Mouse (Mus musculus) heart, postnatal 4 days (tissue): Measurements from ENCODE around the gene Magi2. TPM values are rescaled to one million over a fixed set of nuclear protein-coding genes. Genes with fewer than 3 reads are reported as not detected.

Experiments
- DNase-seq: peaks from one replicate; pipeline ENCODE4 v3.0.0; 2021
- total RNA-seq, 2 experiments: library from RNA; stranded (reverse); gene quantifications; 2 replicates each; pipeline ENCODE4 v1.2.3; 2021

The Magi2 gene
- total RNA-seq, 2 experiments from 2014 or later: 2.0 to 3.8 TPM

DNA sequence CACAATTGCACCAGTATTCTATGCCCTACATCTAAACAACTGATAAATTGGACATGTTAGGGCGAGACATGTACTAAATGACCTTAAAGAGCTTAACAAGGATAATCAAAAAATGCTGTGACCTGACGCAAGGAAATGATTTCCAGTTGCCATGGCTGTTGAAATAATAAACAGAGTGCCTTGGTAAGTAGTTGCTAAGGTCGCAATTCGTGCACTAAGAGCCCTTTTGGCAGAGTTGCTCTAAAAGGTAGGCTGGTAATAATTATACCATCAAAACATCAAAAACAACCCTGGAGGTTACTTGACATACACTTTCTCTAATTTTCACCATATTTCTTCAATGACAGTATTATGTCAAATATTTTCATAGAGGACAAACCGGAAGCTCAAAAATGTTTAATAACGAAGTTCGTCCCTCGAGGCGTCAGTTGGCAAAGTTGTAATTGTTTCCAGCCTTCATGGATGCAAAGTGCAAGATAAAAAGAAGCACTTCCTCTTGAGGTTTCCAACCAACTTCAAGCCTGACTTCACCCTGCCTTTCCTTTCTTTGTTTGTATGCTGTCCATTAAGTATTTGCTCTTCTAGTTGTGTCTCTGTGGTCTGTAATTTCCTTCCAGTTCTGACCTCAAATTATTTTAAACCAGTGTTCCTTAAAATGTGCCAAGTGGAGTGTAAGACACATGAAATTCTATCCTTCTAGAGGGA lies 853.9 kb downstream of the Magi2 start:
- no peak for DNase-seq

GRCm38 (mm10) chr5:20082368-20082767 lies 855.5 kb downstream of the Magi2 start:
- no peak for DNase-seq

DNA sequence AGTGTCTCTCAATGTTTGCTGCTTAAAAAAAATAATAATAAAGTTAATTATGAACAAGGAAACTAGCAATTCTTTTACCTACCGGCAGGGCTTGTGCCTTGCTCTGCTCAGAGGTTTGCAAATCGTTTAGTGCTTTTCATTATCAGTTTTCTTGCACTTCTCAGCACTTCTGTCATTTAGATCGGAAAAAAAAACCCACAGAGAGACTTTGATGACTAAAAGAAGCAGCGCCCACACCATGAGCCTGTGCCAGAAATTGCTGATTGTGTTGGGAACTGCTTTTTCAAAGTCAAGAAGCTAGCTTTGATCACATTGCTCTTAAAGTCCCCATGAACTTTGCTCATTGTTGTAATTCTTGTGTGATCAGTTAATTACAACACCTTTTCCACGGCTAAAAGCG lies 860.2 kb downstream of the Magi2 start:
- DNase-seq: no peak

DNA sequence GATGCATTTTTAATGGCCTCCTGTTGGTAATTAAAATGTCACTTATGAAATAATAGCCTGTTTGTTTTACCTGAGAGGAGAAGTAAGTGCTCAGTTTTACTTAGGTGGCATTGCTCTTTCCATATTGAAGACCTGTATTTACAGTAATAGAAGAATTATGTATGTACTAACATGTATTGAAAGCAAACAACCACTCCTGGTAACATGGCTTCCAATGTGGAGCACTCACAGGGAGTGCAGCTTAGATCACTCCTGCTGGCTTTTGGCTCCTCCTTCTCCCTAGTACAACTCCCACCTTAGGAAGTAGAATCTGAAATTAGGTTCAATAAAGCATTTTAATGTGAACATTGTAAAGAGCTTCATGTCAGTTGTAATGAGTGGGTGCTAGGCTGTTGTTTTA lies 877.0 kb downstream of the Magi2 start:
- DNase-seq: no peak

- no peak for DNase-seq
Measured at GRCm38 (mm10) chr5:20104496-20104895, 877.7 kb downstream of the Magi2 start.

DNA sequence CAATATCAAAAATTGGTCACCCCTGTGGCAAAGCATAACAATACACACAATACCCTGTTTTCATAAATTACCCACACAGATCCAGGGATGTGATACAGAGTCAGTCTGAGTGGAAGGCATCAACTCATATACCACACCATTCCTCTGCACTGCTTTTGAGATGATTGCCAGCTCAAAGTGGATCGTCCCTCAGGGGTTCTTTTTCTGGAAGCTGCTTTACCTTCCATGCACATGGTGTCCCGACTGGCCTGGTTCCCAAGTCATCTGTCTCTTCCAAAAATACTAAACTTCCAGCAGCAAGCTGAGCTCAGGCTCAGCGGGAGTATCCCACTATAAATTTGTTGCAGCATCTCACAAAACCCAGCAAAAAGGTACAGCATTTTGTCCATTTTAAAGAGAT lies 882.7 kb downstream of the Magi2 start:
- DNase-seq: no peak

GRCm38 (mm10) chr5:20117156-20117555 lies 890.3 kb downstream of the Magi2 start:
- no peak for DNase-seq

DNA sequence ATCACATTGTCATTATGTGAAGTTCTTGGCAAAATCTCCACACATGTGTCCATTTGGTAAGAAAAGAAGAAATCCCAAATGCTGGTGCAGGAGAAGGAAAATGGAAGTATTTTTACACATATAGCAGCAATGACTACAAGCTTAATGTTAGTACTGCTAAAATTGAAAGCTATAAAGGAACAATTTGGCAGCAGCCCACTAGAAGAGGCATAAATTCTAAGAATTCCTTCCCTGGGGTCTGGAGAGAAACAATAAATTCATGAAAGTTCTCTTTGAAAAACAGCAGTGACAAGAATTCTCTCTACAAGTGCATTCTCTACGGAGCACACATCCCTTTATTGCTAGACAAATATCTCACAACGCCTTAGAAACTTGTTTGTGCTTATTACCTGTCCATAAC lies 913.4 kb downstream of the Magi2 start:
- DNase-seq: no peak

DNA sequence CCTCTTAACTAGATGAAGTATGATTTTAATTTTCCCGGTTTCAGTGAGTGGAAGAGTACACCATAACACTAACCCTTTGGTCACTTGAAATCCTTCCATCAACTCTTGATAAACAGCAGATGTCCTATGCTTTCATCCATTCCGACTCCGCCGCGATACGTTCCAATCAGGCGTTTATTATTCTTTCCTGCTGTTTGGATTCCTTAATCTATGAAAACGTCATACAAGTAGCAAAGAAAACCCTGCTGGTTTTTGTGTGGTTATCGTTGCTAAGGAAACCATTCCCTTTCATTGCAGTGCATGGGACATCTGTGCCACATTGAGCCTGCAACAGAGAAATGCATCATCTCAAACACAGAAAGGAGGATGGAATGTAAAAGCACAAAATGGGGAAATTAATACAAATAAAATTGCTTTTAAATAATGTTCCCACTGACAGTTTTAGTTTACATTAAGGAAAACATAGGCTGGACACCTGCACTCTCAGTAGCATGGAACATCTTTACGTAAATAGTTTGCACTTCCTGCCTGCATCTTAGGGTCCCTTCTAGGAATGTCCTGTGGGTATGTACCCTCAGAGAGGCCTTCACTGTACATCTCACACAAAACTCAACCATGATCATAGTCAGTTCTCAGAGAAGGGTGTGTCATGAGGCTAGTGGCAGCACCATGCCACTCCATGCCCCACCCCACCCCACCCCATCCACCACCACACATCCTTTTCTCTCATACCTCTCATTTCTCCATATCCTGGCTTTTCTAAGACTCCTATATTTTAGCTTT lies 914.0 kb downstream of the Magi2 start:
- DNase-seq: no peak

GRCm38 (mm10) chr5:20153359-20154125 lies 926.7 kb downstream of the Magi2 start:
- no peak for DNase-seq

DNA sequence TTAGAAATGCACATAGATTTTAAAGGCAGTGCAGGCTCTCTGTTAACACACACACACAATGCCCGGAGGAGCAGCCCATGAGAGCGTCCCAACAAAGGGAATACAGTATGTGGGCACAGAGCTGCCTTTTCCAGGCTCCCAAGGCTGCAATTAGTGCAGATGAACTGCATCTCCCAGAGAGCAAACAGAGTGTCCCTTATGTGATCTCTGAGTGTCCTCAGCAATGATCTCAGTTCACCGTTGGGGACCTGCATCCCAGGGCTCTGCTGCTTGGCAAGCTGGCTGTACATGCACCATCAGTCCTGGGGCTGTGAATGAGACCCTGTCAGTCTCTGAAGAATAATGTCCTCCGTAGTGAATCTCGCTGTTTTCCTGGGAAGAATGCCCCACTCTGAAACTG lies 969.9 kb downstream of the Magi2 start:
- DNase-seq: no peak

DNA sequence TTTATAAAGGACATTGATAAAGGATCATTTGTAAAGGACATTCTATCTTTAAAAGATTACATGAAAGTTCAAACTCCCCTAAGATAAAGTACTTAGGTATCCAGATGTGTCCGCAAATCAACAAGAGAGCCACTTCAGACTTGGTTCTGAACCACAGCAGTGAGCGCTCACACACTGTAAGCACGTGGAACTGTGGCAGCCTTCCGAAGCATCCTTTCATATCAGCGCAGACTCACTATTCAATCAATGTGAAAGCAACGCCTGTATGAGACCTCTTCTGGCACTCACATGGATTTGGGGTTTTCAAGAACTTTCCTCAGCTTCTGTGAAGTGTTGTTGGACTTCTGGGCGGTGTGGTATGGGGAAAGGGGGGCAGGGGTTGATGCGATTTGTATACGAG lies 970.6 kb downstream of the Magi2 start:
- DNase-seq: no peak

GRCm38 (mm10) chr5:20201348-20201747 lies 974.5 kb downstream of the Magi2 start:
- no peak for DNase-seq

DNA sequence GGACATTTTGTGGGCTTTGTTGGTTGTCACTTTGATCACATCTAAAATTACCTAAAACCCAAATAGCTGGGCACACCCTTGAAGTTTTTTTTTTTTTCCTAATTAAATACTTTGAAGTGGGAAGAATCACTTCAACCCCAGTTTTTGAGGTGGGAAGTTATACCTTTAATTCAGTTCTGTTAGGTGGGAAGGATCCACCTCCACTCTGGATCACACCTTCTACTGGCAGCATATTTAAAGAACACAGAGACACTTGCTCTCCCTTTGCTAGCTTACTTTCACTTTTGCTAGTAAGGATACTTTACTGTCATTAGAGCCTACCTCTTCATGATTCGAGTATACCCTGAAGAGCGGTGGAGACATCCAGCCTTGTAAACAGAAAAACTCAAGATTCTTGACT lies 981.3 kb downstream of the Magi2 start:
- no peak for DNase-seq

DNA sequence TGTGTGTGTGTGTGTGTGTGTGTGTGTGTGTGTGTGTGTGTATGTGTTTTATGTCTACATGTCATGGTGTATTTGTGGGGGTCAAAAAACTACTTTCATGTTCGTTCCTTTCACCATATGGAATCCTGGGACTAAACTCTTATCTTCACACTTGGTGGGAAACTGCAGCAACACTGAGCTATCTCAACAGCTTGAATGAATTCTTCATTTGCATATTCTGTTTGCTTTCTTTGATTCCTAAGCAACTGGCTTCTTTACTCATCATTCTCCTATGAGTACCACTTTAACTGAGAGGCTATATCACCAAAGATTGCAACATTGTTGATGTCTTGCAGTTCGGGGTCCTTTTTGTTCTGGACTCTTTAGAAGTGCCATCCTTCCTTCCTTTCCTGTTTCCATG lies 986.5 kb downstream of the Magi2 start:
- no peak for DNase-seq

DNA sequence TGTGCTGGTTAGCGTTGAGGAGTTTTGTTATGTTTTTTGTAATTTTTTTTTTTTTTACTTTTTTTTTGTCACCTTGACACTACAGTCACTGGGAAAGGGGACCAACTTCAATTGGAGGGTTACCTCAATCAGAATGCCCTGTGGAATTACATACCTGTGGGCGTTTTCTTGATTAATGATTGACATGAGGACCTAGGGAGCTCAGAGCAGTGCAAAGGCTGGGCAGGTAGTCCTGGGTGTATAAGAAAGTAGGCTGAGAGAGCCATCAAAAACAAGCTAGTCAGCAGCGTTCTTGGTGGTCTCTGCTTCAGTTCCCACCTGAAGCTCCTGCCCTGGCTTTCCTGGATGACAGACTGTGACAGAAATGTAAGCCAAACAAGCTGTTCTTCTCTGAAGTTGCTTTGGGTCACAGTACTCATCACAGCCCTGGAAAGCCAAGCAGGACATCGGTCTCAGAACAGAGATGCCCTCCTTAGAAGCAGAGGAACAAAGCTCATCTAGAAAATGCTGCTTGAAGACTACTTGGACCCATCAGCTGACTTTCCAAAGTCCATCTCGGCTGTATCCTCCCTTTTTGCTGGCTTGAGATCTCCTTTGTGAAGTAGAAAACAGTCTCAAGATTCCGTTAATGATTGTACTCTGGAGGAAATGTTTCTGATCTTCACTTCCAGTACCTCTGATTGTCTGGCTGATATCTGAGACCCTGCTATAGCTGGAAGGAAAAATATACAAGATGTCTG lies 999.8 kb downstream of the Magi2 start:
- DNase-seq: no peak

DNA sequence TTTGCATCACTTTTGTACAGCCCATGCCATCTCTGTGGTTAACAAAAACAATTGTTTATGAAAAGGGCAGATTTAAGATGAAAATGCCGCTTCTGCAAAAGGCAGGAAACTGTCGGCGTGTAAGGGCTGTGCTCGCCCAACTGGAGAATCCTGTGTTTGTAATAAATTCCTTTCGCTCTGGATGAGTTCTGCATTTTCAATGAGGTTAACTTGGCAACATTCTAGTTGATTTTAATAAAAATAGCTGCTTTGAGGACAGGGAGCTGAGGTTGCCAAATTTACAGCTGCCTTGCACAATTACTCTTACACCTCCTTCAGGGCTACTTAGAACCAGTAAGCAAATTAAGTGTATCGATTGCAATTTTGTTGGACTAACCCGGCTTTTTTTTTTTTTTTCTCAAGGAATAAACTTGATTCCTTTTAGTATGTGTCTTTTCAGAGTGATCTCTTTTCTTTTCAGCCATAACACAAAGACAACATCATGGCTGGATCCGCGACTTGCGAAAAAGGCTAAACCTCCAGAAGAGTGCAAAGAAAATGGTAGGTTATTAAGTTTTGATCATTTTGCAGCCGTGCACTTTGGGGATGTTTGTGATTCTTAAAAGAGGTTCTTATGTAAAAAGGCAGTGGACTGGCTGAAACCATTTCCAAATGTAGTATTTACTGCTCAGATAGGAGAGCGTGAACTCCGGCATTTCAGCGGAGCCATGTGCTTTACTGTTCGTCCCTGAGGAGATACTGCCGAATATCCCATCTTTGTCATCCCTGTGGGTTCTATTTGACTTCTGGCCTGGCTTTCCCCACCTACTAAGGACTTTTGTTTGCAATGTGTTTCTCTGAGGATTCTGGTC lies 1001.3 kb downstream of the Magi2 start:
- DNase-seq: no peak

DNA sequence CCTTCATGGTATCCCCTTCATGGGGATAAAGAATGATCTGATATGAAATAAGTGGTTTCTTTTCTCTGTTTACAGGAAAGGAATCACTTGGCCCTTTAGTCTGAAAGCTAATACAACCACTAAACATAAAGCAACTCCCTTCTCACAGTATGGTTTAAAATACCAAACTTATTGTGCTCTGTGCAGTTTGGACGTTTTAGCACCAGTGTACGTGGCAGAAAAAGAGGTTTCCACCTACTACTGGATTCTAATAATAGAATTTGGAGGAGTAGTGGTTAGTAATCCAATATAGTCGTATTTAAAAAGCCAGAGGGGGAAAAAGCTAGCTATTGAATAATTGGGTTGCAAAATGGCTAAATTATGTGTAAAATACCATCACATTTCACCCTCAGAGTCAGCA lies 1005.1 kb downstream of the Magi2 start:
- no peak for DNase-seq

- DNase-seq: no peak
Measured at GRCm38 (mm10) chr5:20241523-20241922, 1014.7 kb downstream of the Magi2 start.

DNA sequence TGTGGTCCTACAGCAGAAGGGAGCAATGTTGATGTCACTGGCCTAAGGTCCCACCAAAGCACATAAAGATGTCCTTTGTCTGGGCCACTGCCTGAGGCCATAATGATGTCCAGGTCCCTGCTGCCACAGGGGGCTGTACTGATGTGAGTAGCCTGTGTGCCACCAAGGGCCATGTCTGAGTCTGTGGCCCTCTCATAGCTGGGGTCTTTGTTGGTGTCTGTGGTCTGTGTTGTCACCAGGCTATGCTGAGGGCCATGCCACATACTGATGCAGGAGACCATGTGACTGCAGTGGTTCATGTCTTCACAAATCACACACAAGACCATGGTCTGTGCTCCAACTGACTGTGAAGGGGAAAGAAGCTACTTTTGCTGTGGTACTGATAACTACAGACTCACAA lies 1015.7 kb downstream of the Magi2 start:
- no peak for DNase-seq

DNA sequence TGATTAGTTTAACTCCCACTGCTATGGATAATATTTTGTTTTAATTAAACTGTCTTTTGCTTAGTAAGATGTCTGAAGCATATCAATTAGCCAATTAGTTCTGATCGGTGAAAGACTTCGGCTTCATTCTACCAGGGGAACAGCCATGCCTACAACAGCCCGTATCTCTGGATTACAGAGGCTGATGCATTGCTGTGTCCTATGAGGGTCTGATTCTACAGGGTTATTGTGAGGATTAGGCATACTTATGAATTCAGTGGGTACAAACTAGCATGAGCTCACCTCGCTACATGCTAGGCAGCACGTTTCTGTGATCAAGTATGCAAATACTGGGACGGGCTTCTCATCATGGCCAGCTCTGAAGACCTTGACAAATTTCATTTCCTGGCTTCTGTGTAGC lies 1022.5 kb downstream of the Magi2 start:
- no peak for DNase-seq

DNA sequence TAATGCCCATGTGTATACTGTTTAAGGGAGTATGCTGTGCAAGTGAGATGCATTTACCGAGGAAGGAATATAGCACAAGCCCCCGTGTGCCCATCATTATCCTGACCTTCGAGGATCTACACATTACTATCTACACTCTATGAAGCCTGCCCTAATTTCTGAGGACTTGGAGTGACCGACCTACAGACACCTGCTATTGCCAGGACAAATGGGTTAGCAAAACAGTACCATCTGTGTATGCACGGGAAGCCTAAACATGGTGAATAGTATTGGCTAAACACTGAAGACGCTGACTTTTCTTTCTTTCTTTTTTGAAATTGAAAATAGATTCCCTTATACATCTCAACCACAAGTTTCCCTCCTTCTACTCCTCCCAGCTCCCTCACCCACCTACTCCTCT lies 1024.7 kb downstream of the Magi2 start:
- DNase-seq: no peak
